Mouse (Mus musculus): Measurements from ENCODE around the gene Hes6.

Hes6 gene

DNA sequence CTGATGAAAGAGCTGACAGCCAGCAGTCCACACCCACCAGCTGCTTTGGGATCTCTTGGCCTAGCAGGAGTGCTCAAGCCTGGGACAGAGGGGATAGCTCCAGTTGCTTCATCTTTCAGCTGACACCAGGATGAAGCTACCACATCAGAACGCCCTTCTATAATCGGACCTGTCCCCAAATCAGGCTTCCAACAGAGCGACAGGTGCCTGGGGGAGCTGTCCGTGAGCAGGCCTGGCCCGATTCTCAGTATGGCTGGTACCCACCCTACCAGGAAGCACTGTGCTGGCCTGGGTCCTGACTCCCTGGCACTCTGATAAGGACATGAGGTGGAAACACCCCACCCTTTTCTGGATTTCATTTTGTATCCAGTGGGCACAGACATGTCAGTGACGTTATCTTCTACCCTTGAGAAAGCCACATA is 40.4 kb downstream of the Hes6 start:
- H3K4me1 ChIP-seq (replicated peaks; ENCODE audit: low read depth, low read length) = peaks cover 28% of the 10 kb centered on the region
- no peak overlapping the region for H3K4me3 ChIP-seq (replicated peaks; ENCODE audit: low read length)
- no peaks in the 10 kb centered on the region for H3K9me3 ChIP-seq (ENCODE audit: low read length)
- H3K27me3 ChIP-seq (ENCODE audit: insufficient read depth, low read length) = peaks cover 21% of the 10 kb centered on the region
- TF ChIP-seq POU5F1 (IDR thresholded peaks at IDR 0.05; ENCODE audit: borderline replicate concordance, low read length) (no peak), NANOG (IDR thresholded peaks at IDR 0.05; ENCODE audit: borderline replicate concordance, low read length) (no peak), CTCF (conservative IDR thresholded peaks at IDR 0.05; ENCODE audit: low read length) (no peak)
- peaks cover 82% of the 10 kb centered on the region for H3K36me3 ChIP-seq (ENCODE audit: insufficient read depth, low read length)

DNA sequence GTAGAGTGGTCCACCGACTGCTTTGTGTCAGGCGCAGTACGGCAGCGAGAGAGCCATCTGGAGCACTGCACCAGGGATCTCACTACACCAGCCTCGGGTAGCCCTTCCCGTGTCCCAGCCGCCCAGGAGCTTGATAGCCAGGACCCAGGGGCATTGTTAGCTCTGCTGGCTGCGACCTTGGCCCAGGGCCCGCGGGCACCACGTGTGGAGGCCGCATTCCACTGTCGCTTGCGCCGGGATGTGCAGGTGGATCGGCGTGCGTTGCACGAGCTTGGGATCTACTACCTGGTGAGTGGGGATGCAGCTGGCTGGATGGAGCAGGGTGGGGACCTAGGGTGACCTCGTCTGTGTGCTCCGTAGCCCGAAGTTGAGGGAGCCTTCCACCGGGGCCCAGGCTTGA is 43.8 kb downstream of the Hes6 start:
- H3K9me3 ChIP-seq (ENCODE audit: low read length) = no peaks in the 10 kb centered on the region
- peaks cover 40% of the 10 kb centered on the region for H3K4me1 ChIP-seq (replicated peaks; ENCODE audit: low read depth, low read length)
- H3K4me3 ChIP-seq (replicated peaks; ENCODE audit: low read length) = peak overlapping the region; percentile 32
- H3K27me3 ChIP-seq (ENCODE audit: insufficient read depth, low read length) = peaks cover 52% of the 10 kb centered on the region
- peaks cover 48% of the 10 kb centered on the region for H3K36me3 ChIP-seq (ENCODE audit: insufficient read depth, low read length)
- no peak for TF ChIP-seq NANOG (IDR thresholded peaks at IDR 0.05; ENCODE audit: borderline replicate concordance, low read length)
- TF ChIP-seq CTCF (conservative IDR thresholded peaks at IDR 0.05; ENCODE audit: low read length) = no peak
- no peak for TF ChIP-seq POU5F1 (IDR thresholded peaks at IDR 0.05; ENCODE audit: borderline replicate concordance, low read length)

DNA sequence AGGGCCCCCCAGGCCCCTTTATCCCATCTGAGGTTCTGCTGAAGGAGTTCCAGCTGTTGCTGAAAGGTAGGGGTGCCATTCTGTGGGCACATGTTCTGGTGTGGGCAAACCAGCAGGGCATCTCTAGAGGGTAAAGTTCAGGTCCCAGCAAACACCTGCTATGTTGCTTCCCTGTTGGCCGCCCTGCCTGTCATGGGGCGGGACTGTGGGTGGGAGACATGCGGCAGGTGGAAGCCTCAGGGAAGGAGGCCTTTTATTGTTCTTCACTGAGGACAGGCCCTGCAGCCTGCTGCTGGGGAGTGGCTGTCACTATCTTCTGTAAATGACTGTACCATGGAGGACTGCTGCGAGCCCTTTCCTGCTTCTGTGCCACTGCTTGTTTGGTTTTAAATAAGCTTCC is 44.4 kb downstream of the Hes6 start:
- H3K9me3 ChIP-seq (ENCODE audit: low read length) = peaks cover 2% of the 10 kb centered on the region; the same call in 1 of the 2 replicates
- H3K4me1 ChIP-seq (replicated peaks; ENCODE audit: low read depth, low read length) = peaks cover 40% of the 10 kb centered on the region
- H3K4me3 ChIP-seq (replicated peaks; ENCODE audit: low read length) = no peak overlapping the region
- H3K36me3 ChIP-seq (ENCODE audit: insufficient read depth, low read length) = peaks cover 42% of the 10 kb centered on the region
- H3K27me3 ChIP-seq (ENCODE audit: insufficient read depth, low read length) = peaks cover 58% of the 10 kb centered on the region
- no peak for TF ChIP-seq POU5F1 (IDR thresholded peaks at IDR 0.05; ENCODE audit: borderline replicate concordance, low read length)
- no peak for TF ChIP-seq CTCF (conservative IDR thresholded peaks at IDR 0.05; ENCODE audit: low read length)
- TF ChIP-seq NANOG (IDR thresholded peaks at IDR 0.05; ENCODE audit: borderline replicate concordance, low read length) = no peak

DNA sequence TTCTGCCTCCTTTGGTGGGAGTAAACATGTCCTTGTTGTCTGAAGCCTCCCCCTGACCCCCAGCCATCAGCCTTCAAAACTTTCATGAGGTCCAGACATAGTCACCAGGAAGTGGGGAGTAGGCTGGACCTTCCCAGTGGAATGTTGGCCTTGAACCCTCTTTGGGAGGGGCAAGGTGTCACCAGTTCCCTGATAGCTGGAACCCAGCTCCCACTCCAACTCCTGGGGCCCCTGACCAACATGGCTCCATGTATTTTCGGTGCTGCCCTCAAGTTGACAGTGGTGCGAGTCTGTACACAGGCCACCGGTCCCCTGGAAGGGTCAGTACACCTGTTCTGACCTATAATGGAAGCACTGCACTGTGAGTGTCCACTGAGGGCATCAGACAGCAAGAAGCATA is 46.5 kb downstream of the Hes6 start:
- H3K36me3 ChIP-seq (ENCODE audit: insufficient read depth, low read length) = peaks cover 20% of the 10 kb centered on the region
- peaks cover 40% of the 10 kb centered on the region for H3K4me1 ChIP-seq (replicated peaks; ENCODE audit: low read depth, low read length)
- no peak for TF ChIP-seq CTCF (conservative IDR thresholded peaks at IDR 0.05; ENCODE audit: low read length)
- TF ChIP-seq POU5F1 (IDR thresholded peaks at IDR 0.05; ENCODE audit: borderline replicate concordance, low read length) = no peak
- no peak for TF ChIP-seq NANOG (IDR thresholded peaks at IDR 0.05; ENCODE audit: borderline replicate concordance, low read length)
- peaks cover 68% of the 10 kb centered on the region for H3K27me3 ChIP-seq (ENCODE audit: insufficient read depth, low read length)
- no peak overlapping the region for H3K4me3 ChIP-seq (replicated peaks; ENCODE audit: low read length)
- H3K9me3 ChIP-seq (ENCODE audit: low read length) = peaks cover 14% of the 10 kb centered on the region; the same call in 1 of the 2 replicates

DNA sequence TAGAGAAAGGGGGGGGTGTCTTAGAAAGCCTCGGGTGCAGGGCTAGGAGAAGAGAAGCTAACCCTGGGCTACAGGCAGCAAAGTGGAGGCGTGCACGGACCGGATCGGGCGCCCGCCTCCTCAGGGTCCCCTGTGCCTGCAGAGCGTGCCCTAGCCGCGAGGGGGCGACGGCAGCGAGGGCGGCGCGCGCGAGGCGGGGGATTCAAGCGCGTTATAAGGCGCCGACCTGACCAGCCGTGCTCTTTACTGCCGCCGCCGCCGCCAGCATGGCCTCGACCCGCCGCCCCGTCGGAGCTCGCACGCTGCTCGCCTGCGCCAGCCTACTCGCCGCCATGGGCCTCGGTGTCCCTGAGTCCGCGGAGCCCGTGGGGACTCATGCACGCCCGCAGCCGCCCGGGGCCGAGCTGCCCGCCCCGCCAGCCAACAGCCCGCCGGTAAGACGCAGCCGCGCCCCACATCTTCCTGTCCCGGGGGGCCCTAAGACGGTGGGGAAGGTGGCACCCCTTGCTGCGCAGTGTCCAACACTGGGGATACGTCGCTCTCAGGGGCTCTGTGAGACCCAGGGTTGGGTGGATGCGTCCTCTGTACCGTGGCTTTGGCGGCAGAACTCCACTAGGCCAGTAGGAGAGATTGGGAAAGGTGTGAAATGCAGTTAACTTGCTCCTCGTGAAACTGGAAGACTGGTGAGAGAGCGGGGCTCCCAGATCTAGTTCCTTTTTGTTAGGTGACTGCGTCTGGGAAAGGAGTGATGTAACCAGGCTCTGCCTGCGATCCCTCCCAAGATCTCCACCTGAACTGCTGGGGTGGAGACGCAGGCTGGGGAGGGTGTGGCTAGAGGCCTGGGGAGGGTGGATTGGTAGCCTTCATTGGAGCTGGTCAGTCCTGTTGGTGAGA is 47.4 kb downstream of the Hes6 start, which contains the start of gene Erfe:
Gene Erfe, plus strand, starts transcription at position 216 of the 894 bp plus-strand sequence.
- H3K4me3 ChIP-seq (replicated peaks; ENCODE audit: low read length) = peak within 1 kb of the TSS; percentile 85
- H3K36me3 ChIP-seq (ENCODE audit: insufficient read depth, low read length) = peaks cover 12% of the 10 kb centered on the region
- H3K27me3 ChIP-seq (ENCODE audit: insufficient read depth, low read length) = peaks cover 71% of the 10 kb centered on the region
- H3K4me1 ChIP-seq (replicated peaks; ENCODE audit: low read depth, low read length) = peaks cover 40% of the 10 kb centered on the region
- TF ChIP-seq POU5F1 (IDR thresholded peaks at IDR 0.05; ENCODE audit: borderline replicate concordance, low read length) = no peak
- no peak for TF ChIP-seq CTCF (conservative IDR thresholded peaks at IDR 0.05; ENCODE audit: low read length)
- TF ChIP-seq NANOG (IDR thresholded peaks at IDR 0.05; ENCODE audit: borderline replicate concordance, low read length) = no peak
- peaks cover 15% of the 10 kb centered on the region; the same call in 1 of the 2 replicates for H3K9me3 ChIP-seq (ENCODE audit: low read length)

DNA sequence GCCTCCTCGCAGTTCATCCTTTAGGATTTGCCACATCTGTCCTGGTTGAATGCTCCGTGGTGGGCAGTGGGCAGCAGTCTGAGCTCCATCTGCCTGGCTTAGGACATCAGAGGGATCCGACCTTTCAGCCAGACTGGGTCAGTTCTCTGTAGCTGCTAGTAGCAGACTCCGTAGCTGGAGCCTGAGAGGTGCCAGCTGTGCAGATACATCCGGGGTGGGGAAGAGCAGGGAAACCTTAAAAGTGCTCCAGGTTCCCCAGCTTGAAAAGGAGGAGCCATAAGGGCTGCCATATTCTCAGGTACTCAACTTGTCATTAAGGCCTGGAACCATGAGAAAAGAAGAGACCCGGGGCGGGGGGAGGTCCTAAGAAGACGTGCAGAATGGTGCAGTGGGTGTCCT is 48.0 kb downstream of the Hes6 start:
- TF ChIP-seq POU5F1 (IDR thresholded peaks at IDR 0.05; ENCODE audit: borderline replicate concordance, low read length) (no peak), NANOG (IDR thresholded peaks at IDR 0.05; ENCODE audit: borderline replicate concordance, low read length) (no peak), CTCF (conservative IDR thresholded peaks at IDR 0.05; ENCODE audit: low read length) (no peak)
- peak overlapping the region; percentile 85 for H3K4me3 ChIP-seq (replicated peaks; ENCODE audit: low read length)
- peaks cover 15% of the 10 kb centered on the region; the same call in 1 of the 2 replicates for H3K9me3 ChIP-seq (ENCODE audit: low read length)
- peaks cover 70% of the 10 kb centered on the region for H3K27me3 ChIP-seq (ENCODE audit: insufficient read depth, low read length)
- H3K4me1 ChIP-seq (replicated peaks; ENCODE audit: low read depth, low read length) = peaks cover 38% of the 10 kb centered on the region
- peaks cover 6% of the 10 kb centered on the region for H3K36me3 ChIP-seq (ENCODE audit: insufficient read depth, low read length)

DNA sequence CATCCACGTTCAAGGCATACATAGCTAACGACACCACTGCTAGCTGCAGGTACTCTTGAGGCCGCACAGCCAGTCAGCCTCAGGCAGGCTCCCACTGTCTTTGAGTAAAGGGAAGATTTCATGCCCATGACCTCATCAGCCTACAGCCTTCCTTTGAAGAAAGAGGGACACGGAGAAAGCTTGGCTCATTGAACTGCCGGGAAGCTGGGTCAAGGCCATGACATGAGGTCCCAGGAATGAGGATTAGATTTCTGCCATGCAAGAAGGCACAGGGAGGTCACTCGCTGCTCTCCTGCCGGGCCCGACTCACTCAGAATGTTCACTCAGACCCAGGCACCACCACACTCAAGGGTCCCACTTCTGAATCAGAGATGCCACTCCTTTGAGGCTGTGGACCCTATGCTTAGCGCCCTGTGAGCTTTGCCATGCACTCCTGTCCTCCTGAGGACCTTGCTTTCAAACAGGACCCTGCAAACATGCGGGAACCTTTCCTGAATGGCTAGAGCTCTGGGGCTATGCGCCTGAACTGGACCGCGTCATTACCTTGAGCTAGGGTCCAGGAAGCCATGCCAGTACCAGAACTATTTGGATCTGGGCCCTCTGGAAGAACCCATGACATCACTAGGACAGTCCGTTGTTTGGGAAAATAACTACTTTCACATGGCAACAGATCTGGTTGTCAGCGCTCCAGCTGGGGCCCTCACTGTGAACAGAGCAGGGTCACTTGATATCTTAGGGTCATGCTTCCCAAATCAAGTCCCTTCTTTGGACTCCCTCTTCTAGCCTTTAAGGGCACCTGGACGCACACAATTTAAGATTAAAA is 48.8 kb downstream of the Hes6 start:
- H3K9me3 ChIP-seq (ENCODE audit: low read length) = peaks cover 15% of the 10 kb centered on the region; the same call in 1 of the 2 replicates
- no peaks in the 10 kb centered on the region for H3K36me3 ChIP-seq (ENCODE audit: insufficient read depth, low read length)
- H3K27me3 ChIP-seq (ENCODE audit: insufficient read depth, low read length) = peaks cover 62% of the 10 kb centered on the region
- H3K4me1 ChIP-seq (replicated peaks; ENCODE audit: low read depth, low read length) = peaks cover 30% of the 10 kb centered on the region
- TF ChIP-seq NANOG (IDR thresholded peaks at IDR 0.05; ENCODE audit: borderline replicate concordance, low read length) = no peak
- no peak for TF ChIP-seq POU5F1 (IDR thresholded peaks at IDR 0.05; ENCODE audit: borderline replicate concordance, low read length)
- TF ChIP-seq CTCF (conservative IDR thresholded peaks at IDR 0.05; ENCODE audit: low read length) = no peak
- no peak overlapping the region for H3K4me3 ChIP-seq (replicated peaks; ENCODE audit: low read length)

DNA sequence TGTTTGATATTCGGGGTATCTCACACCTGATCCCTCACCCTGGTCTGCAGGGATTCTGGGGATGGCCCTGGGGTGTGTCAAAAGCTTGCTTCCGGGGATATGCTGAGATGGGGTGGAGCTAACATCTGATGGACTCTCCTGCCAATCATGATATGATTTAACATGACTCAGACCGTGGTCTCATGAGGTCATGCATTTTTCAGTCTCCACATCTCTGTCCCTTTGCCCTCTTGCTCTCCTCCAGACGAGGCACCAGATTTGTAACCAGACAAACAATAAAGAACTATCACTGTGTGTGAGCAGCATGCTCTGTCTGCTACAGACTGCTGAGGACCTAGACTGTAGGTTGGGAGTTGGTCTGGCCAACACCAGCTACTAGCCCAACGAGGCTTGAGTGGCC is 51.7 kb downstream of the Hes6 start:
- Histone ChIP-seq H3K4me3 (replicated peaks; ENCODE audit: low read length) (no peak overlapping the region), H3K27me3 (ENCODE audit: insufficient read depth, low read length) (peaks cover 54% of the 10 kb centered on the region), H3K36me3 (ENCODE audit: insufficient read depth, low read length) (no peaks in the 10 kb centered on the region), H3K9me3 (ENCODE audit: low read length) (peaks cover 15% of the 10 kb centered on the region; the same call in 1 of the 2 replicates), H3K4me1 (replicated peaks; ENCODE audit: low read depth, low read length) (peaks cover 11% of the 10 kb centered on the region)
- no peak for TF ChIP-seq CTCF (conservative IDR thresholded peaks at IDR 0.05; ENCODE audit: low read length)

Data from E14TG2a.4 (cell line).